15 mouse cellular contexts compared by ENCODE assay signal in the genomic region with DNA sequence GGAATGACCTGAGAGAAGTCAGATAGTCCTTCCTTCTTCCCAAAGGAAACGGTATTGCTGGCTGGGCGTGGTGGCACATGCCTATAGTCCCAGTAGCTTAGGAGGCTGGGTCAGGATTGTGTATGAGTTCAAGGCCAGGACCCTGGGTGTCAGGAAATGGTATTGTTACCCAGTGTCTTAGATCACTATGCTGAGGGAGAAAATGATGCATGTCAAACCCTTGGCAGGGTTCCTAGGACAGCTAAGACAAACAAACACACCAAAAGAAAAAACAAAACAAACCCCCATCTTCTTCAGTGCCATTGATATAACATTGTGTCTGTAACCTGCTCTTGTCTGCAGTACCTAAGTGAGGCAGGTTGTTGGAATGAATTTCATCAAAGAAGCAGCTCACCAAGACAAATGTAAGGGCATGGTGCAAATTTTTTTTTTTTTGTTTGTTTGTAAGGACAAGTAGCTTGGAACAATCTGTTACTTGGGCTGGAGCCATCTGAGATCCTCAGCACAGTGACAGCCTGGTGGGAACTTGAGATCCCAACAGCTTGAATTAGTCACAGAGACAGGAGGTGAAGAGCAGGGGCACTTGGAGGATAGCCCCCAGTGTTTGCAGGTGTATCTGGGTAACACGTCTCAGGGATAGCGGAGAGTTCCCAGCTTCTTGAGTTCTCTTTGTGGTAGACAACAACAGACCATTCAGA.
"Had no signal": no experiment of that assay in that cellular context is flagged by ENCODE, and none has a peak within 500 bp of the region (broad histone marks: within the 10 kb centered on the region; RNA-seq: fewer than 3 reads in every experiment).

No protein-coding gene starts in this region.

- H3K4me3 ChIP-seq: limb, embryonic 15.5 days; liver, embryonic 13.5 days; neural tube, embryonic 13.5 days; stomach, embryonic 15.5 days had no signal

- ATAC-seq: liver, postnatal 0 days; midbrain, embryonic 16.5 days had no signal

- H3K27me3 ChIP-seq: limb, embryonic 15.5 days; liver, embryonic 13.5 days; megakaryocyte, embryonic 14.5 days; neural tube, embryonic 13.5 days; stomach, embryonic 15.5 days had no signal

- H3K9ac ChIP-seq: limb, embryonic 15.5 days; liver, embryonic 13.5 days; liver, postnatal 0 days; neural tube, embryonic 13.5 days; stomach, embryonic 15.5 days had no signal

- H3K4me1 ChIP-seq: limb, embryonic 15.5 days; neural tube, embryonic 13.5 days; stomach, embryonic 15.5 days had no signal

- H3K4me2 ChIP-seq: limb, embryonic 15.5 days; liver, embryonic 13.5 days; midbrain, embryonic 11.5 days; neural tube, embryonic 13.5 days; stomach, embryonic 15.5 days had no signal

- H3K9me3 ChIP-seq: limb, embryonic 15.5 days; liver, embryonic 13.5 days; megakaryocyte, embryonic 14.5 days; neural tube, embryonic 13.5 days; stomach, embryonic 15.5 days had no signal

- H3K36me3 ChIP-seq: limb, embryonic 15.5 days; liver, embryonic 13.5 days; neural tube, embryonic 13.5 days; stomach, embryonic 15.5 days had no signal

- DNase-seq: kidney, adult 18-20 months; layer of hippocampus, adult 9-11 months; layer of hippocampus, postnatal 36 days; liver, embryonic 13.5 days; liver, postnatal 0 days; right cerebral cortex, postnatal 14 days; thymus, adult 2 months; thymus, postnatal 25 days had no signal

- H3K27ac ChIP-seq: limb, embryonic 15.5 days; liver, embryonic 13.5 days; macrophage; neural tube, embryonic 13.5 days; stomach, embryonic 15.5 days had no signal
